Mouse (Mus musculus): ENCODE measurements around the gene Rims3.

Rims3 gene

GRCm38 (mm10) chr4:120894584-120894983 is 40.0 kb downstream of the Rims3 start:
- no peak for DNase-seq

GRCm38 (mm10) chr4:120895226-120895625 is 40.6 kb downstream of the Rims3 start:
- no peak for DNase-seq

- no peak for DNase-seq
Measured at GRCm38 (mm10) chr4:120895810-120896584, 41.4 kb downstream of the Rims3 start.

- DNase-seq, result no peak
Measured at GRCm38 (mm10) chr4:120904533-120904932, 49.9 kb downstream of the Rims3 start.

GRCm38 (mm10) chr4:120905644-120906043 is 51.0 kb downstream of the Rims3 start:
- DNase-seq, result no peak

GRCm38 (mm10) chr4:120909558-120910150 is 55.0 kb downstream of the Rims3 start:
- peak; percentile 52 for DNase-seq

- DNase-seq, result no peak
Measured at GRCm38 (mm10) chr4:120911086-120911485, 56.5 kb downstream of the Rims3 start.

- peak; percentile 64 for DNase-seq
Measured at GRCm38 (mm10) chr4:120912866-120913265, 58.2 kb downstream of the Rims3 start.

- no peak for DNase-seq
Measured at GRCm38 (mm10) chr4:120913443-120913842, 58.8 kb downstream of the Rims3 start.

GRCm38 (mm10) chr4:120913861-120914260 is 59.2 kb downstream of the Rims3 start:
- no peak for DNase-seq

GRCm38 (mm10) chr4:120914501-120914900 is 59.9 kb downstream of the Rims3 start:
- DNase-seq, result no peak

GRCm38 (mm10) chr4:120921461-120921860 is 66.8 kb downstream of the Rims3 start:
- DNase-seq, result no peak

- DNase-seq, result peak; percentile 90
Measured at GRCm38 (mm10) chr4:120924554-120925299, 70.1 kb downstream of the Rims3 start, which contains the start of gene Exo5. Exo5 (minus strand) TSS chr4:120925017.

- DNase-seq, result peak; percentile 75
Measured at GRCm38 (mm10) chr4:120925386-120925785, 70.8 kb downstream of the Rims3 start.

GRCm38 (mm10) chr4:120928686-120929085 is 74.1 kb downstream of the Rims3 start:
- DNase-seq, result no peak

- DNase-seq, result no peak
Measured at GRCm38 (mm10) chr4:120930736-120931135, 76.1 kb downstream of the Rims3 start.

GRCm38 (mm10) chr4:120935006-120935405 is 80.4 kb downstream of the Rims3 start:
- DNase-seq, result peak; percentile 86
